Mouse (Mus musculus) urinary bladder, postnatal 25 days (tissue): ENCODE data around the gene Tmem184b.
A peak's percentile ranks its signal among the peaks of the same experiment; 100 is the strongest.

Experiments used
- DNase-seq: peaks from one replicate; pipeline ENCODE4 v3.0.0; 2022; ENCODE audit warnings: low spot score

The Tmem184b gene

GRCm38 (mm10) chr15:79429994-79430393, 26.6 kb upstream of the Tmem184b start:
- DNase-seq, result no peak

GRCm38 (mm10) chr15:79429527-79429926, 26.2 kb upstream of the Tmem184b start:
- no peak for DNase-seq

GRCm38 (mm10) chr15:79428616-79429015, 25.2 kb upstream of the Tmem184b start:
- no peak for DNase-seq

- DNase-seq, result no peak
These were observed 24.1 kb upstream of the Tmem184b start for GRCm38 (mm10) chr15:79427516-79427915.

- no peak for DNase-seq
These were observed 22.1 kb upstream of the Tmem184b start for GRCm38 (mm10) chr15:79425516-79425915.

GRCm38 (mm10) chr15:79424602-79425001, 21.2 kb upstream of the Tmem184b start:
- DNase-seq, result peak; percentile 62

GRCm38 (mm10) chr15:79422715-79423243, 19.4 kb upstream of the Tmem184b start:
- DNase-seq, result no peak

- no peak for DNase-seq
These were observed 15.3 kb upstream of the Tmem184b start for GRCm38 (mm10) chr15:79418677-79419076.

GRCm38 (mm10) chr15:79418265-79418664, 14.9 kb upstream of the Tmem184b start:
- DNase-seq, result no peak

- no peak for DNase-seq
These were observed 14.0 kb upstream of the Tmem184b start for GRCm38 (mm10) chr15:79417379-79417778.

- no peak for DNase-seq
These were observed 13.2 kb upstream of the Tmem184b start for GRCm38 (mm10) chr15:79416460-79417085.

GRCm38 (mm10) chr15:79414513-79414912, 11.1 kb upstream of the Tmem184b start:
- DNase-seq, result no peak

GRCm38 (mm10) chr15:79413802-79414201, 10.4 kb upstream of the Tmem184b start:
- no peak for DNase-seq

- no peak for DNase-seq
These were observed 9.8 kb upstream of the Tmem184b start for GRCm38 (mm10) chr15:79413201-79413600.

GRCm38 (mm10) chr15:79411363-79412065, 8.1 kb upstream of the Tmem184b start:
- DNase-seq, result no peak

- DNase-seq, result no peak
These were observed 5.8 kb upstream of the Tmem184b start for GRCm38 (mm10) chr15:79409077-79409573.

- DNase-seq, result no peak
These were observed 3.2 kb upstream of the Tmem184b start for GRCm38 (mm10) chr15:79406564-79406963.

GRCm38 (mm10) chr15:79404277-79404676, 908 bp upstream of the Tmem184b start:
- no peak for DNase-seq

GRCm38 (mm10) chr15:79403763-79404210, 418 bp upstream of the Tmem184b start:
- no peak for DNase-seq

GRCm38 (mm10) chr15:79402176-79402575, 1.2 kb downstream of the Tmem184b start:
- DNase-seq, result no peak

- DNase-seq, result no peak
These were observed 2.4 kb downstream of the Tmem184b start for GRCm38 (mm10) chr15:79400975-79401365.

- DNase-seq, result no peak
These were observed 3.0 kb downstream of the Tmem184b start for GRCm38 (mm10) chr15:79400134-79400974.
